Mouse (Mus musculus) cerebellum, postnatal 36 days (tissue): Measurements from ENCODE around the gene Mageb5.
"Not testable (repeated sequence)": the region's sequence is repeated elsewhere in the genome, so short reads cannot be mapped to it uniquely, and the experiment has no call there.

ENCODE experiments used
- DNase-seq, 2 experiments: peaks; one replicate each; pipeline ENCODE4 v3.0.0; 2021 to 2022; ENCODE audit warnings: mixed read lengths in 2 of 2

The Mageb5 gene

GRCm38 (mm10) chrX:91782918-91783317 lies at the start of gene Mageb5:
Gene Mageb5, minus strand, starts transcription at chrX:91783018.
- DNase-seq, result not testable (repeated sequence)

- DNase-seq, result not testable (repeated sequence)
Measured at GRCm38 (mm10) chrX:91759591-91760226, 23.1 kb downstream of the Mageb5 start.
